Mouse (Mus musculus): Measurements from ENCODE around the gene Acvr2a.

- TF ChIP-seq TAL1 (IDR thresholded peaks at IDR 0.05; ENCODE audit: low read length) (no peak), GATA1 (IDR thresholded peaks at IDR 0.05; ENCODE audit: low read length) (no peak)
Observed at GRCm38 (mm10) chr2:48948841-48949584, 135.1 kb downstream of the Acvr2a start, which contains the start of gene Mbd5.

All from erythroblast, embryonic 14.5 days (primary cell).